Mouse (Mus musculus) central nervous system, embryonic 18 days (tissue): ENCODE measurements around the gene Nos2. TPM values are rescaled to one million over a fixed set of nuclear protein-coding genes. Genes with fewer than 3 reads are reported as not detected.

Experiments used
- polyA plus RNA-seq: library from polyadenylated mRNA; depleted of rRNA; stranded (reverse); fragments of >200 nt; gene quantifications from 2 replicates; pipeline ENCODE4 v1.2.3, GENCODE M21; 2012; rRNA removed

Gene Nos2
- polyA plus RNA-seq, result 0.79 and 0.96 TPM in 2 replicates

DNA sequence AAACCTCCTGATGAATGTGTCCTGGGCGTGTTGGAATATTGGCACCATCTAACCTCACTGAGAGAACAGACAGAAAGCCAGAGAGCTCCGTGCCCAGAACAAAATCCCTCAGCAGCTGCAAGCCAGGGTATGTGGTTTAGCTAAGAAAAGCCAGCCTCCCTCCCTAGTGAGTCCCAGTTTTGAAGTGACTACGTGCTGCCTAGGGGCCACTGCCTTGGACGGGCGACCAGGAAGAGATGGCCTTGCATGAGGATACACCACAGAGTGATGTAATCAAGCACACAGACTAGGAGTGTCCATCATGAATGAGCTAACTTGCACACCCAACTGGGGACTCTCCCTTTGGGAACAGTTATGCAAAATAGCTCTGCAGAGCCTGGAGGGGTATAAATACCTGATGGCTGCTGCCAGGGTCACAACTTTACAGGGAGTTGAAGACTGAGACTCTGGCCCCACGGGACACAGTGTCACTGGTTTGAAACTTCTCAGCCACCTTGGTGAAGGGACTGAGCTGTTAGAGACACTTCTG, at the start of gene Nos2:
TSS of gene Nos2 (plus strand) at position 377 of the 529 bp plus-strand sequence.

DNA sequence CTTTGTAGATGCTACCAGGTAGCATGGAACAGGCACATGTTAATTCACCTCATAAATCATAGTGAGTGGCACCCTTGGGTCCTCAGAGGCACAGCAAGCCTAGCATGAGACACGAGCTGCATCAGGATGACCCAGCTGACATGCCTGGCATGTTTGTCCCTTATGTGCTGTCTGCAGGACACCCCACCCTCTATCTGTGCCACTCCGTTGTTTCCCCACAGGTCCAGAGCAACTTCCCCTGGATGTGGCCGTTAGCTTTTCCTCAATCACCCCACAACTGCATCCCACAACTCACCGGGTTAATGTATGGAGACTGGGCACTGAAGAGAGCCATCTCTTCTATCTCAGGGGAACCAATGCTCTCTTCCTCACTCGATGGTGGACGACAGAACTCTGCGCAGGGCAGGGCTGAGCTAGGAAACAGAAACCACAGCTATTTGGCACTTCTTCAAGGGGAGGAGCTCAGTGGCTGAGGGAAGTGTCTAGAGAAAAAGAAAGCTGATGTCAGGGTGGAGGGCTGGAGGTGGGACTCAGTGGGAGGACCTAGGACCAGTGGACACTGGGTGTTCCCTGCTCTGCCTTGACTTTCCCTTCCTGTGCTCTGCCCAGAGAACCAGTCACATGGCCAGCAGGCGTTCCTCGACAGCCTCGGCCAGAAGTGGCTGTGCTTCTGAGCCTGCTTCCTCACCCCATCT, 64.0 kb downstream of the Nos2 start, which contains the start of gene Lgals9:
TSS of gene Lgals9 (minus strand) at position 464 of the 695 bp plus-strand sequence.

Other genes with a start within 250 kb of the Nos2 start
- gene Nlk, start 223.4 kb upstream of the Nos2 start, polyA plus RNA-seq, result 37.1 and 39.2 TPM in 2 replicates
- 36.0 and 36.8 TPM in 2 replicates for gene Ccnq, start 169.1 kb upstream of the Nos2 start, polyA plus RNA-seq
- gene Lyrm9, start 94.2 kb upstream of the Nos2 start, polyA plus RNA-seq, result 20.1 and 22.2 TPM in 2 replicates
- 15.9 and 17.5 TPM in 2 replicates for gene Lgals9, start 64.2 kb downstream of the Nos2 start, polyA plus RNA-seq
- 24.7 and 27.7 TPM in 2 replicates for gene Ksr1, start 225.6 kb downstream of the Nos2 start, polyA plus RNA-seq